Mouse (Mus musculus) midbrain, embryonic 14.5 days (tissue): ENCODE measurements at regions not wholly inside any gene's neighbourhood (a gene's known extent, or its start where the extent isn't known, plus 50 kb on each side); places are given as distances from the start of the nearest gene placed in this dataset.

Experiments
- ATAC-seq: fragments of 200-750 bp; cut with Nextera tagmentation; 2 replicates; pipeline ENCODE4 v1.8.0; 2017; ENCODE audit warnings: moderate number of reproducible peaks, moderate library complexity; ENCODE audit not compliant: low FRiP score, low TSS enrichment
- DNase-seq: peaks from one replicate; pipeline ENCODE4 v3.0.0-alpha.2; 2015
- H3K27ac ChIP-seq: fragments of 300-500 bp; sonication (generic); replicated peaks from 2 replicates; pipeline ENCODE4 v1.5.1; 2014; ENCODE audit warnings: mild to moderate bottlenecking, low read depth, low read length, moderate library complexity
- H3K27me3 ChIP-seq: fragments of 300-500 bp; sonication (generic); 2 replicates; pipeline ENCODE4 v1.6.1; 2014; ENCODE audit warnings: low read length, control low read depth, mixed read lengths; ENCODE audit not compliant: control insufficient read depth, insufficient read depth
- H3K36me3 ChIP-seq: fragments of 300-500 bp; sonication (generic); 2 replicates; pipeline ENCODE4 v1.6.1; 2014; ENCODE audit warnings: low read length, control low read depth; ENCODE audit not compliant: control insufficient read depth, insufficient read depth
- H3K4me1 ChIP-seq: fragments of 300-500 bp; sonication (generic); 2 replicates; pipeline ENCODE4 v1.6.1; 2014; ENCODE audit warnings: mild to moderate bottlenecking, antibody characterized with exemption, low read length, control low read depth; ENCODE audit not compliant: control insufficient read depth, insufficient read depth
- H3K4me2 ChIP-seq: fragments of 300-500 bp; sonication (generic); 2 replicates; pipeline ENCODE4 v1.6.1; 2014; ENCODE audit warnings: mild to moderate bottlenecking, low read length, moderate library complexity
- H3K4me3 ChIP-seq: fragments of 300-500 bp; sonication (generic); replicated peaks from 2 replicates; pipeline ENCODE4 v1.5.1; 2014; ENCODE audit warnings: low read depth, low read length
- H3K9ac ChIP-seq: fragments of 300-500 bp; sonication (generic); replicated peaks from 2 replicates; pipeline ENCODE4 v1.6.1; 2014; ENCODE audit warnings: mild to moderate bottlenecking, low read length, moderate library complexity
- H3K9me3 ChIP-seq: fragments of 300-500 bp; sonication (generic); 2 replicates; pipeline ENCODE4 v1.6.1; 2016; ENCODE audit warnings: low read length, control low read depth, mixed read lengths; ENCODE audit not compliant: control insufficient read depth
- WGBS: fragments of 180-500 bp; shearing (Covaris S2); extraction: QIAGEN DNeasy Blood & Tissue Kit; methylation state at CpG from one replicate; pipeline ENCODE4 v1.1.7; 2014; 5-methylcytosine and 5-hydroxymethylcytosine counted together

DNA sequence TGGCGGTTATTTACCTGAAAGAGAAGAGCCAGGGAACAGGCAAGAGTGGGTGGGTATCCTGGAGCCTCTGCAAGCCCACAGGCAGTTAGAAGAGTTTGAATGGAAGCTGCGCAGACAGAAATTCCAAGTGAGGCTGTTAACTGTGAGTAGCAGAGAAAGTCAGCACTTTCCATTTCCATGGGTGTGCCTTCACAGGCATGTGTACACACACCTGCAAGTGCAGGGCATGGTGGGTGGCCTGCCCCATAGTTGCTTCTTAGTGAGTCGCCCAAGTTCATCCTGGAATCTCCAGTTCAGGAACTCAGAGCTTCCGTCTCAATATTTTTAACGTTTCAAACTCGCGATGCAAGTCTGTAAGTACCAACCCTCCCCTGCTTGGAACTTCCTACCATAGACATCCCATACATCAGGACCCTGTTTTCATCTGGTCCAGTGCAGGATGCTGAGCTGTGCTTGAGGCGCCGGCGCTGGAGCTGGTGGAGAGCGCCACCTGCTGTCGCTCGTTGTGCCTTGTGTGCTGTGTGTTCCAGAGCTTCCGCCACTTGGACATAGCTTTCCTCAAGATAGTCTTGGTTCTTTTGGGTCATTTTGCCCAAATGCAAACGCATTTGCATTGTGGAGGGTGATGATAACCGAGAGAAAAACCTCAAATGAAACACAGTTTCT lies 228.3 kb upstream of the Stac start:
- H3K36me3 ChIP-seq = no peaks in the 10 kb centered on the region
- H3K27me3 ChIP-seq = no peaks in the 10 kb centered on the region
- no peak overlapping the region for H3K27ac ChIP-seq
- no peak overlapping the region for H3K4me2 ChIP-seq
- ATAC-seq (no peak), DNase-seq (peak; percentile 93)
- no peaks in the 10 kb centered on the region for H3K9me3 ChIP-seq
- H3K4me1 ChIP-seq = no peaks in the 10 kb centered on the region
- no peak overlapping the region for H3K9ac ChIP-seq
- H3K4me3 ChIP-seq = no peak overlapping the region
- 18% methylated on average over 16 of the region's 16 CpGs for WGBS

DNA sequence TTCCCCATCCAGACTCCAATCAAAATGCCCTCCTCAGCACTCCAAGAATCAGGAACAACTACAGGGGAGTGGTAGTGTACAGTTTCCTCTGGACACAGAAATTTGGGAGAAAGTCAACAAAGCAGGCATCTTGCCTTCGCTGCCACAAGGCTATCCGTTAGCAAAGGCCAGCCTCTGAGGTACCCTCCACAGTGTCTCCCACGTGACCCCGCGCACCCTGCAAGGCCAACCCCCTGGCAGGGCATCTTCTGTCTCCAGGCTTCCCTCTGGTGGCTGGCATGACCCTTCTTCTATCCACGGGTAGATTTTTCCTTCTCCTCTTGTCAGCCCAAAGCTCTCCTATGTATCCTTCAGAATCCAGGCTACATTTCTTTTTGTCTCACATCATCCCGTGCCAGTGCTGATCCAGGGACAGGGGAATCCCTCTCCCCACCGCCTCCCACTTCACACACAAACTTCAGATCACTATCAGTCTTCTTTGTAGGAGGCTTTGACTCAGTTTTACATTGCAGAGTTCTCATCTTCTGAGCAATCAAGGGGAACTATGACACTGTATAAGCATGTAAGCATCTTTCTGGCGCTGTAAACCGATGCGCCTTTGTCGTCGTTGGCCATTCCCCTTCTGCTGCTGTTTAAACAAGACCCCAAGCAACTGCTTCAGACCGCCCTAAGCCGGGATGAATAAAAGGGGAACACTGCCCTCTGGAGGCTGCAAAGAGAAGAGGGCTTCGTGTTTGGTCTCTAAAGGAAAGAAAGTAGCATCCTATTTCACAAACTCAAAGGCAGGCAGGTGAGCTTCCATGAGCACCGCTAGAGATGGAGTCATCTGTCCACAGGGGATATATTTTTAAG lies 226.8 kb upstream of the Stac start:
- 33% methylated on average over 17 of the region's 17 CpGs for WGBS
- Histone ChIP-seq H3K36me3 (no peaks in the 10 kb centered on the region), H3K27me3 (no peaks in the 10 kb centered on the region), H3K9me3 (no peaks in the 10 kb centered on the region), H3K27ac (no peak overlapping the region), H3K4me1 (no peaks in the 10 kb centered on the region), H3K4me2 (peak overlapping the region; percentile 41), H3K4me3 (no peak overlapping the region; the same call in 1 of the 2 replicates), H3K9ac (no peak overlapping the region)
- DNase-seq = peak; percentile 92
- ATAC-seq = peak; percentile 53; the same call in 1 of the 2 replicates

DNA sequence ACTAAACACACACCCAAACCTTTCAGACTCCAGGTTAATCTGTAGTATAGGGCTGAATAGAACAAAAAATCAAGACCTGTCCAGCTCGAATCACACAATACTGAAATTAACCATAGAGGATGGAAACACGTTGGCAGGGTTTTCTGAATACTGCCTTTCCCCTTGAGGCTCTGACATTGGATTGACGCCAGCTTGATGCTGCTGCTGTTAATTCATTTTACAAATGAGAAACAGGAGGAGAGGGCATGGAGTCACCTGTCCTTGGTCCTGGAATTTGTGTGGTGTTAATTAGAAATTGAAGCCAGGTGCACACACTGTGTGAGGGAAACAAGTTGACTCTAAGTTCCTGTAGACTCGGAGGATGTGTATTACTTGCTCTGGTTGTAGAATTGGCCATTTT lies 218.7 kb upstream of the Stac start:
- DNase-seq (peak; percentile 24), ATAC-seq (no peak)
- Histone ChIP-seq H3K4me3 (no peak overlapping the region), H3K4me1 (no peaks in the 10 kb centered on the region), H3K27ac (no peak overlapping the region), H3K27me3 (no peaks in the 10 kb centered on the region), H3K9ac (no peak overlapping the region), H3K4me2 (no peak overlapping the region), H3K36me3 (no peaks in the 10 kb centered on the region), H3K9me3 (no peaks in the 10 kb centered on the region)
- 65% methylated on average over 4 of the region's 4 CpGs for WGBS

DNA sequence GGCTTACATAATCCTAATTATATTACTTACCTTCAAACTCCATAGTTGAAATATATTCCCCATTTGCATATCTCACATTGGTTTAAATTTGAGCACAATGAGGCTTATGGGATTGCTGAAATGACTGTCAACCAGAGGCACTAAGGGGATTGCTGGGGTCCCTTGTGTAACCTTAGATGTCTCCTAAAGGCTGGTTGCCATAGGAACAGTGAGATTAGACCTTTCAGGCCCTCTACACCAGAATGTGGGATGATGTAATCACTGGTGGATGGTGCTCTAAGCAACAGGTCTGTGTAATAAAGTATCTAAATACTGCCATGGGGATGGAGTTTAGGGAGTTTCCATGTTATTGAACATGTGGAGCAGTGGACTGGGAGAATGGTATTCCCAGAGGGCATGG lies 210.0 kb upstream of the Stac start:
- Histone ChIP-seq H3K4me1 (no peaks in the 10 kb centered on the region), H3K4me2 (no peak overlapping the region)
- no peak for DNase-seq

DNA sequence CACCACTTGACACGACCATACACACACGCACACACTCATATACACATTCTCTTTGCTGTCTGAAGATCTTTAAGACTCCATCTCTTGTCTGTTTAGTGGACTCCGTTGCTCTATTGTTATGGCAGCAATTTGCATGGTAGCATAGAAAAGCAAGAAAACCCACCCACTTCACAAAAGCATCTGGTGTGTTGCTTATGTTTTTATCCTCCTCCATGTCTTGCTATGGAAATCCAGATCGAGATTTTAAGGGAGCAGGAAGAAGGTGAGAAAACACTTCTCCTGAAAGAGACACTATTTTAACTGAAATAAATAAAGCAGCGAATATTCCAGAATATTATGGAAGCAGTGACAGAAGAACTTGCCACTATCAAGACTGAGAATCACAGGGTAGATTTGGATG lies 207.5 kb upstream of the Stac start:
- no peak for ATAC-seq
- Histone ChIP-seq H3K4me1 (no peaks in the 10 kb centered on the region), H3K4me2 (no peak overlapping the region), H3K4me3 (no peak overlapping the region), H3K27me3 (no peaks in the 10 kb centered on the region), H3K9ac (no peak overlapping the region), H3K36me3 (no peaks in the 10 kb centered on the region), H3K27ac (no peak overlapping the region), H3K9me3 (no peaks in the 10 kb centered on the region)
- DNase-seq = no peak
- 79% methylated on average over 5 of the region's 5 CpGs for WGBS

More for the DNA sequence above, 210.0 kb upstream of the Stac start:
- H3K9ac ChIP-seq = no peak overlapping the region
- no peak overlapping the region for H3K4me3 ChIP-seq
- no peak overlapping the region for H3K27ac ChIP-seq
- H3K9me3 ChIP-seq = no peaks in the 10 kb centered on the region
- no peak for ATAC-seq
- H3K36me3 ChIP-seq = no peaks in the 10 kb centered on the region
- no peaks in the 10 kb centered on the region for H3K27me3 ChIP-seq

DNA sequence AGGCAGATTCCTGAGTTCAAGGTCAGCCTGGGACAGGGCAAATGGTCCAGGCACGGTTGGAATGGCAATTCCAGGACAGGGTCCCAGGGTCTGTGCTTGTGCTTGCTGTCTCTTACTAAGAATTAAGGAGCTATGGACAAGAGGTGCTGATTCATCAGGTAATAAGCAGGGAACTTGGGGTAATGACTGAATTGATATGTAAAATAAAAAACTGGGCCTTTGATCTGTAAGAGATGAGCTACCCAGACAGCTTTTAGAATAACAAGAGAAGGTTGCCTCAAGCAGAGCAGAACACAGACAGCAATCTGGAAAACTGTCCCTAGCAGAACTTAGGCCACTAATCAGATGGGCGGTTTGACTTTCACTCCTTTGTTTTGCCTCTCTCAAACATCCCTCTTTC lies 189.6 kb upstream of the Stac start:
- Histone ChIP-seq H3K9ac (no peak overlapping the region), H3K9me3 (no peaks in the 10 kb centered on the region), H3K4me2 (no peak overlapping the region), H3K27me3 (no peaks in the 10 kb centered on the region), H3K27ac (no peak overlapping the region), H3K36me3 (no peaks in the 10 kb centered on the region), H3K4me1 (no peaks in the 10 kb centered on the region), H3K4me3 (no peak overlapping the region)
- ATAC-seq = no peak
- WGBS = 69% methylated on average over 2 of the region's 2 CpGs
- DNase-seq = no peak

DNA sequence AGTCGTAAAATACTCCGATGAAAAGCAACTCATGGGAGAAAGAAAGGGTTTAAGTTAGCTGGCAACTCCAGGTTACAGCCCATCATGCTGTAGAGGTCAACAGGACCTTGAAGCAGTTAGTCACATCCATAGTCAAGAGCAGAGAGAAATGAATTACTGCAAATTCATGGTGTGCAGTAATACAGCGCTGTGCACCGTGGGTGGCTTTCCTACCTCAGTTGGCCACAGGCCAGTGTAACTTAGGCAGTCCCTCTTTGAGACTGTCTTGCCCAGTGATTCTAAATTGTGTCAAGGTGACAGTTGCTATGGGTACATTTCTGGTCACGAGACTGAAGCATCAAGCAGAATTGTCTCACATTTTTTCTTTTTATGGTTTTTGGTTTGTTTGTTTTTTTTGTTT lies 186.7 kb upstream of the Stac start:
- WGBS = 87% methylated on average over 5 of the region's 5 CpGs
- H3K4me2 ChIP-seq = no peak overlapping the region
- H3K4me1 ChIP-seq = no peaks in the 10 kb centered on the region
- no peak overlapping the region for H3K4me3 ChIP-seq
- ATAC-seq = no peak
- no peak overlapping the region for H3K9ac ChIP-seq
- no peak overlapping the region for H3K27ac ChIP-seq
- no peaks in the 10 kb centered on the region for H3K9me3 ChIP-seq
- no peak for DNase-seq
- no peaks in the 10 kb centered on the region for H3K36me3 ChIP-seq
- no peaks in the 10 kb centered on the region for H3K27me3 ChIP-seq

DNA sequence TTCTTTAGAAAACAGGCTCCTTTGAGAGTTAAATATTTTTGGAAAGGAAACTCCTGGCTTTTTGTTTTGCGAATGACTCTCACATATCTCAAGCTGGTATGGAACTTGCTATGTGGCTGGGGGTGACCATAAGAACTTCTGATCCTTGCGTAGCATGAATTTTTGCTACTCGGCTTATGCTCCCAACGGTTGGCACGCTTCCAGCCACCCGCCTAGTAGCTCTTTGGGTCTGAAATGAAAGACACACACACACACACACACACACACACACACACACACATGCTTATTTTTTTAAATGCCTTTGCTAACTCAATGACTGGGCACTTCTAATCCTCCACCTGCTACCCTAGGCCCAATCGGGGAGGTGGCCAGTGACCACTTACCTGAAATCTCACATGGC lies 180.3 kb upstream of the Stac start:
- peak overlapping the region; percentile 3 for H3K27ac ChIP-seq

More for the DNA sequence above, 180.3 kb upstream of the Stac start:
- Histone ChIP-seq H3K9ac (no peak overlapping the region), H3K9me3 (no peaks in the 10 kb centered on the region), H3K36me3 (no peaks in the 10 kb centered on the region), H3K27me3 (no peaks in the 10 kb centered on the region), H3K4me3 (no peak overlapping the region), H3K4me1 (no peaks in the 10 kb centered on the region), H3K4me2 (no peak overlapping the region)
- DNase-seq (peak; percentile 38), ATAC-seq (no peak)
- 89% methylated on average over 7 of the region's 7 CpGs for WGBS
